Mouse (Mus musculus) hindbrain, embryonic 16.5 days (tissue): ENCODE measurements at regions not wholly inside any gene's neighbourhood (a gene's known extent, or its start where the extent isn't known, plus 50 kb on each side); places are given as distances from the start of the nearest gene placed in this dataset.

Experiments
- ATAC-seq: fragments of 200-750 bp; cut with Nextera tagmentation; 2 replicates; pipeline ENCODE4 v1.8.0; 2017; ENCODE audit warnings: moderate TSS enrichment, moderate library complexity
- H3K27ac ChIP-seq: fragments of 300-500 bp; sonication (generic); 2 replicates; pipeline ENCODE4 v1.5.1; 2014; ENCODE audit warnings: low read depth, mild to moderate bottlenecking, control low read depth, low read length, moderate library complexity
- H3K27me3 ChIP-seq: fragments of 300-500 bp; sonication (generic); replicated peaks from 2 replicates; pipeline ENCODE4 v1.6.1; 2014; ENCODE audit warnings: low read length; ENCODE audit not compliant: control insufficient read depth, insufficient read depth
- H3K36me3 ChIP-seq: fragments of 300-500 bp; sonication (generic); 2 replicates; pipeline ENCODE4 v1.6.1; 2014; ENCODE audit warnings: mild to moderate bottlenecking, low read length, moderate library complexity, mixed read lengths; ENCODE audit not compliant: control insufficient read depth, insufficient read depth
- H3K4me1 ChIP-seq: fragments of 300-500 bp; sonication (generic); 2 replicates; pipeline ENCODE4 v1.6.1; 2014; ENCODE audit warnings: low read depth, low read length; ENCODE audit not compliant: control insufficient read depth, insufficient read depth
- H3K4me2 ChIP-seq: fragments of 300-500 bp; sonication (generic); 2 replicates; pipeline ENCODE4 v1.6.1; 2014; ENCODE audit warnings: mild to moderate bottlenecking, low read length, control low read depth, moderate library complexity
- H3K4me3 ChIP-seq: fragments of 300-500 bp; sonication (generic); 2 replicates; pipeline ENCODE4 v1.5.1; 2014; ENCODE audit warnings: mild to moderate bottlenecking, low read length, control low read depth, moderate library complexity
- H3K9ac ChIP-seq: fragments of 300-500 bp; sonication (generic); 2 replicates; pipeline ENCODE4 v1.6.1; 2014; ENCODE audit warnings: low read depth, mild to moderate bottlenecking, control low read depth, low read length, moderate library complexity
- H3K9me3 ChIP-seq: fragments of 300-500 bp; sonication (generic); 2 replicates; pipeline ENCODE4 v1.6.1; 2014; ENCODE audit warnings: mild to moderate bottlenecking, low read length, moderate library complexity; ENCODE audit not compliant: control insufficient read depth
- WGBS: fragments of 180-500 bp; shearing (Covaris S2); extraction: QIAGEN DNeasy Blood & Tissue Kit; methylation state at CpG from one replicate; pipeline ENCODE4 v1.1.7; 2014; 5-methylcytosine and 5-hydroxymethylcytosine counted together

GRCm38 (mm10) chr15:74461935-74462334, 174.2 kb downstream of the Mroh4 start:
- ATAC-seq, result no peak
- no peaks in the 10 kb centered on the region for H3K4me1 ChIP-seq
- no peak overlapping the region for H3K4me2 ChIP-seq
- H3K9me3 ChIP-seq, result no peaks in the 10 kb centered on the region
- H3K9ac ChIP-seq, result no peak overlapping the region
- WGBS, result 66% methylated on average over 5 of the region's 5 CpGs
- H3K4me3 ChIP-seq, result no peak overlapping the region
- no peaks in the 10 kb centered on the region for H3K27me3 ChIP-seq
- no peaks in the 10 kb centered on the region for H3K36me3 ChIP-seq
- no peak overlapping the region for H3K27ac ChIP-seq

GRCm38 (mm10) chr15:74459345-74459975, 176.7 kb downstream of the Mroh4 start:
- Histone ChIP-seq H3K27ac (no peak overlapping the region), H3K36me3 (no peaks in the 10 kb centered on the region), H3K4me1 (no peaks in the 10 kb centered on the region), H3K4me2 (no peak overlapping the region), H3K27me3 (no peaks in the 10 kb centered on the region), H3K9me3 (no peaks in the 10 kb centered on the region), H3K4me3 (no peak overlapping the region), H3K9ac (no peak overlapping the region)
- ATAC-seq, result no peak
- WGBS, result 64% methylated on average over 12 of the region's 12 CpGs

GRCm38 (mm10) chr15:74458940-74459339, 177.2 kb downstream of the Mroh4 start:
- 80% methylated on average over 9 of the region's 9 CpGs for WGBS
- no peaks in the 10 kb centered on the region for H3K9me3 ChIP-seq
- no peak for ATAC-seq
- no peak overlapping the region for H3K4me2 ChIP-seq
- H3K4me1 ChIP-seq, result no peaks in the 10 kb centered on the region
- no peak overlapping the region for H3K27ac ChIP-seq
- no peaks in the 10 kb centered on the region for H3K27me3 ChIP-seq
- H3K36me3 ChIP-seq, result no peaks in the 10 kb centered on the region
- H3K4me3 ChIP-seq, result no peak overlapping the region
- H3K9ac ChIP-seq, result no peak overlapping the region

DNA sequence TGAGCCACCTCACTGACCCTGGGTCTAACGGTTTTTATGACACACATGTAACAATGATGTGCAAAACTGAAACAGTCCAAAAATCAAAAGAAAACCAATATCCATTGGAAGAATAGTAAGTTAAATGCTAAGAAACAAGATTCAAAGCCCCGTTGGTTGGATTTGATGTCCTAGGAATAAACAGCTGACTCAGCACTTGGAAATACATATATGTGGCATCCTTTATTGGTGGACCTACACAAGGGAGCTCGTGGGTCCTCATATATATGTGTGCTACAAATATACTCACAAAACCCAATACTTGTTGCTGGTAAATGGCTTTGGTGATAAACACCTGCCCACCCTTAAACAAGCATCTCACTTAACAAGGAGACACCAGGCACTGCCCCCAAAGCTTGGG, 178.2 kb downstream of the Mroh4 start:
- 88% methylated on average over 3 of the region's 3 CpGs for WGBS
- Histone ChIP-seq H3K4me2 (no peak overlapping the region), H3K27ac (no peak overlapping the region), H3K27me3 (no peaks in the 10 kb centered on the region), H3K36me3 (no peaks in the 10 kb centered on the region), H3K9ac (no peak overlapping the region), H3K9me3 (no peaks in the 10 kb centered on the region), H3K4me3 (no peak overlapping the region), H3K4me1 (no peaks in the 10 kb centered on the region)
- ATAC-seq, result no peak

GRCm38 (mm10) chr15:74456675-74457040, 179.5 kb downstream of the Mroh4 start:
- Histone ChIP-seq H3K4me1 (no peaks in the 10 kb centered on the region), H3K4me2 (no peak overlapping the region), H3K4me3 (no peak overlapping the region), H3K9ac (no peak overlapping the region), H3K9me3 (no peaks in the 10 kb centered on the region), H3K27ac (no peak overlapping the region), H3K36me3 (no peaks in the 10 kb centered on the region), H3K27me3 (no peaks in the 10 kb centered on the region)
- 83% methylated on average over 6 of the region's 6 CpGs for WGBS
- no peak for ATAC-seq

DNA sequence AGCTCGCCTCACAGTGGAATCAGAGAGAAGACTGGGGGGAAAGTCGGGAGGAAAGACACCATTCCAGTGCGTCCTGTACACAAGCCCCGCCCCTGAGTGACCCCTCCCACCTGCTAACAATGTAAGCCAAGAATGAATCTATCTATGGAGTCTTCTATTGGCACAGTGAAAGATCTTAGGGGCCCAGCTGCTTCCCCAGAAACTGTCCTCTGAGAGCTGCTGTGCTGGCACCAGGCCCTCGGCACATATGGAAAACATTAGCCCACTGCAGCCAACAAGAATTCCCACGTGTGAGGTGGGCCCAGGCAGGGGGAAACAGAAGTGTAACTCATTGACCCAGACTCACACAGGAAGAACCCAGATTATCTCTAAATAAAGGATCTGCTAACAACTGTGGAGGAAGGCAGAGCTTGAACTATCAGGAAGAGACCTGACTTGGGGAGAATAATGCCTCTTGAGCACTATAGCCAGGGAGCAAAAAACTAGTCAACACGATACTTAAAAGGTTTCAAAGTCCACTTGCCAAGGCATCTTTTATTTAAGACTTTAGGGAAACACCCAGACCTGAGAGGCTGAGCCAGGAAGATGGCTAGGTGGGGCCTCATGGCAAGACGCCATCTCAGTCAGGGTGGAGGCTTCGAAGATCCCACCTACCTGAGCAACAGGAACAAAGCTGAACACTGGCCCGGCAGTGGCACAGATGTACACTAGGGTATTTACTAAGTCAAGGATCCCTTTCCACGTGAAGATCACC, 180.1 kb downstream of the Mroh4 start:
- H3K9ac ChIP-seq, result no peak overlapping the region
- no peak overlapping the region for H3K4me3 ChIP-seq
- no peak for ATAC-seq
- no peaks in the 10 kb centered on the region for H3K27me3 ChIP-seq
- no peaks in the 10 kb centered on the region for H3K4me1 ChIP-seq
- 57% methylated on average over 11 of the region's 11 CpGs for WGBS
- H3K27ac ChIP-seq, result no peak overlapping the region
- no peaks in the 10 kb centered on the region for H3K9me3 ChIP-seq
- H3K36me3 ChIP-seq, result no peaks in the 10 kb centered on the region
- H3K4me2 ChIP-seq, result no peak overlapping the region

GRCm38 (mm10) chr15:74454543-74454942, 181.6 kb downstream of the Mroh4 start:
- Histone ChIP-seq H3K4me2 (no peak overlapping the region), H3K4me3 (no peak overlapping the region), H3K36me3 (no peaks in the 10 kb centered on the region), H3K9me3 (no peaks in the 10 kb centered on the region), H3K9ac (no peak overlapping the region), H3K4me1 (no peaks in the 10 kb centered on the region), H3K27me3 (no peaks in the 10 kb centered on the region), H3K27ac (no peak overlapping the region)
- 87% methylated on average over 3 of the region's 3 CpGs for WGBS
- ATAC-seq, result no peak

- H3K36me3 ChIP-seq, result no peaks in the 10 kb centered on the region
- no peak overlapping the region for H3K4me3 ChIP-seq
- H3K27me3 ChIP-seq, result no peaks in the 10 kb centered on the region
- H3K9me3 ChIP-seq, result no peaks in the 10 kb centered on the region
- WGBS, result 82% methylated on average over 6 of the region's 6 CpGs
- no peak overlapping the region for H3K27ac ChIP-seq
- H3K4me2 ChIP-seq, result no peak overlapping the region
- no peak for ATAC-seq
- no peaks in the 10 kb centered on the region for H3K4me1 ChIP-seq
- H3K9ac ChIP-seq, result no peak overlapping the region
These were observed 182.3 kb downstream of the Mroh4 start for GRCm38 (mm10) chr15:74453810-74454209.

DNA sequence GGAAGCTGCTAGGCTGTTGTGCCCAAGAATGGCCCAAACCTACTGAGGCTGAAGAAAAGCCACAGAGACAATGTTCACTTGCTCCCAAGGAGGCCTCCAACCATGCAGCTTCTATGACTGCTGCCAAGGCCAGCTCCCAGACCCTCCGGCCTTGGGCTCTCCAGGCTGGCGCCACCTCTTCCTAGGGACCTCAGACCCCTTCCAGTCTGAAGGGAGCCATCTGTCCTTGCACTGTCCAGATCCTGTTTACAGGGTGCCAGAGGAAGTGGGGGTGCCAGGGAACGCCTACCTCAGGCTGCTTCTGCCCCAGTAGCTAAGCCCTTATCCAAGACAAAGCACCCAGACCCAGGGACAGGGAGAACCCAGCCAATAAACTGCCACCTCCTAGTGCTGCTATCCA, 183.7 kb downstream of the Mroh4 start:
- no peaks in the 10 kb centered on the region for H3K36me3 ChIP-seq
- H3K4me3 ChIP-seq, result no peak overlapping the region
- H3K9me3 ChIP-seq, result no peaks in the 10 kb centered on the region
- ATAC-seq, result no peak
- no peaks in the 10 kb centered on the region for H3K27me3 ChIP-seq
- no peaks in the 10 kb centered on the region for H3K4me1 ChIP-seq
- no peak overlapping the region for H3K4me2 ChIP-seq
- no peak overlapping the region for H3K27ac ChIP-seq
- WGBS, result 78% methylated on average over 3 of the region's 3 CpGs
- no peak overlapping the region for H3K9ac ChIP-seq
